Mouse (Mus musculus) liver, embryonic 14.5 days (tissue): ENCODE data around the gene Cpt1a. TPM values are rescaled to one million over a fixed set of nuclear protein-coding genes. Genes with fewer than 3 reads are reported as not detected.

Source experiments
- ATAC-seq: fragments of 200-750 bp; cut with Nextera tagmentation; 2 replicates; pipeline ENCODE4 v1.8.0; 2017; ENCODE audit warnings: moderate number of reproducible peaks, mild to moderate bottlenecking, moderate library complexity; ENCODE audit not compliant: insufficient read depth
- DNase-seq, 3 experiments: peaks; one replicate each; pipeline ENCODE4 v3.0.0-alpha.2; 2012 to 2013; ENCODE audit warnings: low read depth in 3 of 3, low spot score in 3 of 3
- H3K27ac ChIP-seq: fragments of 300-500 bp; sonication (generic); 2 replicates; pipeline ENCODE4 v1.5.1; 2014; ENCODE audit warnings: moderate library complexity, mild to moderate bottlenecking, control low read depth, inconsistent platforms
- H3K27me3 ChIP-seq: fragments of 300-500 bp; sonication (generic); 2 replicates; pipeline ENCODE4 v1.6.1; 2014; ENCODE audit warnings: mild to moderate bottlenecking, low read length, moderate library complexity; ENCODE audit not compliant: control insufficient read depth, insufficient read depth
- H3K36me3 ChIP-seq: fragments of 300-500 bp; sonication (generic); replicated peaks from 2 replicates; pipeline ENCODE4 v1.6.1; 2014; ENCODE audit warnings: low read depth; ENCODE audit not compliant: control insufficient read depth, insufficient read depth
- H3K4me1 ChIP-seq, 2 experiments: fragments of 200-500 bp in 1 of 2; fragments of 300-500 bp in 1 of 2; sonication (generic) in 1 of 2; replicated peaks; 2 replicates each; pipeline ENCODE4 v1.6.1; 2012 to 2014; ENCODE audit warnings: antibody characterized with exemption in 1 of 2, inconsistent platforms in 1 of 2, low read length in 1 of 2; ENCODE audit not compliant: control insufficient read depth in 2 of 2, insufficient read depth in 2 of 2
- H3K4me2 ChIP-seq: fragments of 300-500 bp; sonication (generic); 2 replicates; pipeline ENCODE4 v1.6.1; 2014; ENCODE audit warnings: low read depth, mild to moderate bottlenecking, control low read depth, moderate library complexity
- H3K4me3 ChIP-seq, 2 experiments: fragments of 200-500 bp in 1 of 2; fragments of 300-500 bp in 1 of 2; sonication (generic) in 1 of 2; 2 replicates each; pipeline ENCODE4 v1.5.1; 2012 to 2014; ENCODE audit warnings: low read depth in 2 of 2, low read length in 2 of 2, mild to moderate bottlenecking in 2 of 2, control low read depth in 1 of 2, inconsistent platforms in 1 of 2, moderate library complexity in 1 of 2; ENCODE audit not compliant: insufficient read depth in 1 of 2
- H3K9ac ChIP-seq: fragments of 300-500 bp; sonication (generic); replicated peaks from 2 replicates; pipeline ENCODE4 v1.6.1; 2014; ENCODE audit warnings: mild to moderate bottlenecking, control low read depth, moderate library complexity
- H3K9me3 ChIP-seq: fragments of 300-500 bp; sonication (generic); 2 replicates; pipeline ENCODE4 v1.6.1; 2016; ENCODE audit warnings: low read length, mixed read lengths; ENCODE audit not compliant: control insufficient read depth
- CTCF ChIP-seq: IDR thresholded peaks from 2 replicates; pipeline ENCODE4 v1.5.1; 2016; ENCODE audit warnings: antibody characterized with exemption, low read depth, control low read depth
- EP300 ChIP-seq: IDR thresholded peaks from 2 replicates; pipeline ENCODE4 v1.6.1; 2016; ENCODE audit warnings: antibody characterized with exemption, low read depth
- WGBS: fragments of 180-500 bp; shearing (Covaris S2); extraction: QIAGEN DNeasy Blood & Tissue Kit; methylation state at CpG from one replicate; pipeline ENCODE4 v1.1.7; 2014; ENCODE audit not compliant: insufficient replicate concordance; 5-methylcytosine and 5-hydroxymethylcytosine counted together
- polyA plus RNA-seq, 2 experiments: library from polyadenylated mRNA; depleted of rRNA in 1 of 2; stranded (reverse) in 1 of 2; unstranded in 1 of 2; fragments of >200 nt; fragmentation: Nextera tagmentation in 1 of 2; extraction: Ambion mirVana in 1 of 2; gene quantifications; 2 replicates each; pipeline versions ENCODE4 v1.2.1 to v1.2.3; 2012 to 2014

The Cpt1a gene
- polyA plus RNA-seq, 2 experiments: 4.6 to 5.2 TPM

DNA sequence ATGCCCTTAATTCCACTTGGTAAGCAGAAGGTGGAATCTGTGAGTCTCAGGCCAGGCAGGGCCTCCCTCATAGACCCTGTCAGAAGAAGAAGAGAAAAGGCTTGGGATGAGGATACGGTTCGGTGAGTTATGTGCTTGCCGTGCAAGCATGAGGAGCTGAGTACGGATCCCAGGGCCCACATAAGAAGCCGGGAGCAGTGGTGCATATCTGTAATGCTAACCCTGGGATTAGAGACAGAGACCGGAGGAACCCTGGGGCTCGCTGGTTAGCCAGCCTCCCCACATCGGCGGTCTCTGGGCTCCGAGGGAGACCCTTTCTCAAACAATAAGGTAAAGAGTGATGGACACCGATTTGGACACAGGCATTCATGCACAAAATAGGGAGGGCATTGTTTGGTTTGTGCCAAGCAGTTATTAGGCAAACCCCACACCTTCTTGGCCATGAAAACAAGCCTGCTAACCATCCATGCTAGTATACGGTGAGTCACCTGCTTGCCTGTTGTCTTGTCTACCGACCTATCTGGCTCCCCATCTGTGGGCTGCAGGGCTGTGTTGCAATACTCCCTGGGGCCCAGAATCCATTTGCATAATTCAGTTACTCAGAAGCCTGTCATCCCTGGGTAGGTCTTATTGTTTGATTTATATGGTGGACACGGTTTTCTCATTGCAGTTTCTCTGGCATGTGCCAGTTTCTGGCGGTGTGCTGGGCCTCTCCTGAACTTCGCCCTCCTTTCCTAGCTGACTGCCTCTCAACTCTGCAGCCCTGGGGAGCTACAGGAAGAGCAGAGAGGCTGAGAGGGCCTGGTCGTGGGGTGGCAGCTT is 11.8 kb downstream of the Cpt1a start:
- Histone ChIP-seq H3K4me1 (peaks cover 21 to 35% of the 10 kb centered on the region in 2 experiments), H3K27ac (peak overlapping the region; percentile 26), H3K9ac (peak overlapping the region; percentile 2; the same call in 1 of the 2 replicates), H3K4me2 (peak overlapping the region; percentile 51), H3K27me3 (no peaks in the 10 kb centered on the region), H3K4me3 (no peak overlapping the region), H3K36me3 (no peaks in the 10 kb centered on the region), H3K9me3 (no peaks in the 10 kb centered on the region)
- TF ChIP-seq EP300: peak; percentile 21; the same call in 1 of the 2 replicates
- TF ChIP-seq CTCF: no peak
- WGBS: 53% methylated on average over 17 of the region's 17 CpGs
- peak; percentile 67 for ATAC-seq
- no peak for DNase-seq

DNA sequence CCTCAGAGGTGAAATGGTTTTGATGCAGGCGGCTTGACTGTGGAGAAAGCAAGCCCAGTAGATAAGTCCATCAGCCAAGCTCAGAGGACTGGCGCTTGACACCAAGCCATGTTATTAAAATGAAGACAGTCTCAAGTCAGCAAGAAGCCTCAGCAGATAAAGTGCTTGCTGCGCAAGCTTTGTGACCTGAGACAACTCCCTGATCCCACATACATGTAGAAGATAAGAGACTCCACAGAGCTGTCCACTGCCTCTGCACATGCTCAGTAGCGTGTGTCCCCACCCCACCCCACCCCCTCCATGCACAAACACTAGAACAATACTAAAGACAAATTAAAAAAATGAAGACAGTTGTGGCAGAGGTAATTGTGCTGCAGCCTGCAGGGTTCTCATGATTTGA is 12.4 kb downstream of the Cpt1a start:
- H3K9ac ChIP-seq: peak overlapping the region; percentile 2; the same call in 1 of the 2 replicates

DNA sequence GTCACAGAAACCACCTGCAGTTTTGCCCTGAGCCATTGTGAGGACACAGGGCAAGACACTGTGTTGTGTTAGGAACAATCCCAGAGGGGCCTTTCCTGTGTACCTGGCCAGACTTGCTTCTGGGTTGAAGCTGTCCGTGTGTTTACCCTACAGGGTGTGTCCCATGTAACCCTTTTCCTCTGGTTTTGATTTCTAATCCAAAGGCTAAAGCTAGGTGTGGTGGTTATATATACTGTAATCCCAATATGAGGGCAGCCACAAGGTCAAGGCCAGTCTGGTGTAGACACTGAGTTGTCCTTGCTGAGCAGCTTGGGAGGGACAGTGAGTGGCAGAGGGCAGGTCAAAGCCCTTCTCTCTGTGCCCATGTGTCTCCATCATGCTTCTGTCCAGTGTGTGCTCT is 13.8 kb downstream of the Cpt1a start:
- TF ChIP-seq EP300: no peak
- TF ChIP-seq CTCF: no peak
- Histone ChIP-seq H3K4me1 (peaks cover 21 to 25% of the 10 kb centered on the region in 2 experiments), H3K27ac (no peak overlapping the region), H3K9ac (no peak overlapping the region), H3K4me2 (no peak overlapping the region), H3K9me3 (no peaks in the 10 kb centered on the region), H3K4me3 (no peak overlapping the region), H3K36me3 (no peaks in the 10 kb centered on the region), H3K27me3 (no peaks in the 10 kb centered on the region)
- no peak for ATAC-seq
- whole genome bisulfite sequencing: 64% methylated on average over 1 of the region's 1 CpGs
- no peak for DNase-seq

More for the DNA sequence above, 12.4 kb downstream of the Cpt1a start:
- DNase-seq (no peak), ATAC-seq (peak; percentile 78)
- peak overlapping the region; percentile 51 for H3K4me2 ChIP-seq
- WGBS: 12% methylated on average over 4 of the region's 4 CpGs
- no peaks in the 10 kb centered on the region for H3K9me3 ChIP-seq
- TF ChIP-seq CTCF (no peak), EP300 (no peak)
- no peaks in the 10 kb centered on the region for H3K36me3 ChIP-seq
- H3K27ac ChIP-seq: peak overlapping the region; percentile 26
- H3K27me3 ChIP-seq: no peaks in the 10 kb centered on the region
- H3K4me1 ChIP-seq: peaks cover 21 to 32% of the 10 kb centered on the region in 2 experiments
- H3K4me3 ChIP-seq: no peak overlapping the region

DNA sequence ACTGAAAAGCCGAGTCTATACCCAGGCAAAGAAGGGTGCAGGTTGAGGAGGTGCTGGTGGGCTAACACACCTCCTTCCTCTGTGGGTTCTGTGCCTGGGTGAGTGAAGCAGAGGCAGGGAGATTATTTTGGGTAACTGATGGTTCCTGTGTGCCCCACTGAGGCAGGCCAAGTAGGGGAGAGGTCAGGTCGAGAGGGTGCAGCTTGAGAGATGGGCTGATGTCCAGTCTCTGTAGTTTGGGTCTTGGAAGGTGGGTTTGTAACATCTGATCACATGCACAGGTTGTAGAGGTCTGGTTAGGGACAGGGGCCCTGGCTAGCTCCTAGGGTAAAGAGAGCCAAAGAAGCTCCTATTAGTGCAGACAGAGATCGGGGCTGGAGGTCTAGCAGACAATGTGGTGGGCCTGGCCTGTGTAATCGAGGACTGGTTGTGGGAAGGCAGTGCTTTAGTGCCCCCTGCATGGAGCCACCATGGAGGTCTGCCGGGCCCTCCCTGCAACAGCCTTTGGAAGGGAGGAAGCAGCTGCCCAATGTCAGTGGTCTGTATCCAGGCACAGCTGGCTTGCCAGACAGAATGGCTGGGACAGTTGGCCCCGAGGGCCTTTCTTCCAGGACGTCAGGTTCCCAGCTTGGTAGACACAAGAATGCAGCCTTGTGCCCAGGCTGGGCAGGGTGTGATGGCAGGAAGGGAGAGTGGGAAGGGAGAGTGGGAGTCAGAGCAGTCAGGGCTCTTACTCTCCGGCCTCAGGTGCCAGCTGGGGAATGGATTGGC is 14.5 kb downstream of the Cpt1a start:
- H3K4me2 ChIP-seq: no peak overlapping the region
- H3K36me3 ChIP-seq: no peaks in the 10 kb centered on the region
- ATAC-seq (no peak), DNase-seq (no peak)
- no peak for TF ChIP-seq EP300
- peaks cover 21 to 25% of the 10 kb centered on the region in 2 experiments for H3K4me1 ChIP-seq
- H3K9me3 ChIP-seq: no peaks in the 10 kb centered on the region
- H3K9ac ChIP-seq: no peak overlapping the region
- no peaks in the 10 kb centered on the region for H3K27me3 ChIP-seq
- no peak overlapping the region for H3K27ac ChIP-seq
- no peak overlapping the region for H3K4me3 ChIP-seq
- 67% methylated on average over 8 of the region's 8 CpGs for WGBS

DNA sequence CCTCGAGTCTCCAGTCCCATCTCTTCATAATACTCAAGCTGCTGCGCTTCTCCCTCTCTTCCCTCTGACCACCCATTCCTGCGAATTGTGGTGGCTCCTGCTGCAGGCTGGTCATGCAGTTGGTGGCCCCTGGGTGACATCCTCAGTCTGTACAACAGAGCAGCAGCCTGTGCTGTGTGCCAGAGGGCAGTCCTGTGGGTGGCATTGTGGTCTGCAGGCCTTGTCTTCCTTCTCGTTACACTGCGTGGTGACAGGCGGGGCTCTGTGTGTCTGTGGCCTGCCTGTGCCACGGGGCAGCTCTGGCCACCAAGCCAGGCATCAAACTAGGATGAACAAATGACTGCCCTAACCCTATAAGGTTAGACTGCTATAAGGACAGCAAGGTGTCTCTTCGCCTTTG is 17.1 kb downstream of the Cpt1a start:
- DNase-seq (no peak), ATAC-seq (no peak)
- no peaks in the 10 kb centered on the region for H3K36me3 ChIP-seq
- H3K4me3 ChIP-seq: no peak overlapping the region
- H3K4me2 ChIP-seq: no peak overlapping the region
- H3K27me3 ChIP-seq: no peaks in the 10 kb centered on the region
- WGBS: 67% methylated on average over 8 of the region's 8 CpGs
- no peak for TF ChIP-seq CTCF
- no peak for TF ChIP-seq EP300
- no peak overlapping the region for H3K27ac ChIP-seq
- no peak overlapping the region for H3K9ac ChIP-seq
- H3K4me1 ChIP-seq: peaks cover 8 to 11% of the 10 kb centered on the region in 2 experiments
- H3K9me3 ChIP-seq: no peaks in the 10 kb centered on the region
